Comparison of ENCODE assay signal across 20 mouse cellular contexts in genomic region chr12:117078945-117079344, GRCm38 (mm10).
DNase-seq lines count a peak whose midpoint lies in the region; ATAC-seq lines count a peak whose summit lies in the region.
"Had no signal": no experiment of that assay in that cellular context is flagged by ENCODE, and none has a peak within 500 bp of the region (broad histone marks: within the 10 kb centered on the region; RNA-seq: fewer than 3 reads in every experiment).

No protein-coding gene starts in this region.

- DNase-seq in frontal cortex, postnatal 25 days (ENCODE audit: low spot score in 2 of 2) = no peak
- DNase-seq in left cerebral cortex, adult 18-20 months (ENCODE audit: low spot score in 2 of 2) = peak; percentile 44 to 72
- no peak for DNase-seq in left cerebral cortex, postnatal 4 days
- peak; percentile 73 for DNase-seq in brain, adult 2 months (ENCODE audit: low read depth, low spot score)
- DNase-seq in right cerebral cortex, postnatal 14 days = peak; percentile 53
- DNase-seq in ovary, postnatal 36 days (ENCODE audit: low spot score) = no peak
- no peak for DNase-seq in spleen, postnatal 36 days (ENCODE audit: low spot score in 2 of 2)
- DNase-seq: adrenal gland, postnatal 10 days; cerebellum, adult 11 months; cerebellum, adult 9-10 months; cerebellum, postnatal 36 days; gastrocnemius, postnatal 14 days; heart, adult 18-20 months; heart, postnatal 4 days; kidney, adult 9 months; kidney, postnatal 14 days; lung, postnatal 36 days had no signal

- intact Hi-C loops in left cerebral cortex, postnatal 4 days (cut with DNase I) = no loop called here

- peak; percentile 91 for ATAC-seq in frontal cortex, adult (ENCODE audit: low TSS enrichment)
- ATAC-seq: forebrain, embryonic 14.5 days; intestine, postnatal 0 days had no signal

Comparison
In these comparisons a context has a peak if more than half of its experiments do, and no peak if none do; other contexts are left out.
1. DNase-seq: peak in left cerebral cortex, adult 18-20 months (2 of 2), brain, adult 2 months (single experiment) and right cerebral cortex, postnatal 14 days (single experiment); none in frontal cortex, postnatal 25 days (0 of 2), left cerebral cortex, postnatal 4 days (single experiment), ovary, postnatal 36 days (single experiment) and spleen, postnatal 36 days (0 of 2).